Mouse (Mus musculus): ENCODE measurements around the gene Taz. TPM values are rescaled to one million over a fixed set of nuclear protein-coding genes. Genes with fewer than 3 reads are reported as not detected.

Gene Taz
- polyA plus RNA-seq, 1 experiment, result not detected

DNA sequence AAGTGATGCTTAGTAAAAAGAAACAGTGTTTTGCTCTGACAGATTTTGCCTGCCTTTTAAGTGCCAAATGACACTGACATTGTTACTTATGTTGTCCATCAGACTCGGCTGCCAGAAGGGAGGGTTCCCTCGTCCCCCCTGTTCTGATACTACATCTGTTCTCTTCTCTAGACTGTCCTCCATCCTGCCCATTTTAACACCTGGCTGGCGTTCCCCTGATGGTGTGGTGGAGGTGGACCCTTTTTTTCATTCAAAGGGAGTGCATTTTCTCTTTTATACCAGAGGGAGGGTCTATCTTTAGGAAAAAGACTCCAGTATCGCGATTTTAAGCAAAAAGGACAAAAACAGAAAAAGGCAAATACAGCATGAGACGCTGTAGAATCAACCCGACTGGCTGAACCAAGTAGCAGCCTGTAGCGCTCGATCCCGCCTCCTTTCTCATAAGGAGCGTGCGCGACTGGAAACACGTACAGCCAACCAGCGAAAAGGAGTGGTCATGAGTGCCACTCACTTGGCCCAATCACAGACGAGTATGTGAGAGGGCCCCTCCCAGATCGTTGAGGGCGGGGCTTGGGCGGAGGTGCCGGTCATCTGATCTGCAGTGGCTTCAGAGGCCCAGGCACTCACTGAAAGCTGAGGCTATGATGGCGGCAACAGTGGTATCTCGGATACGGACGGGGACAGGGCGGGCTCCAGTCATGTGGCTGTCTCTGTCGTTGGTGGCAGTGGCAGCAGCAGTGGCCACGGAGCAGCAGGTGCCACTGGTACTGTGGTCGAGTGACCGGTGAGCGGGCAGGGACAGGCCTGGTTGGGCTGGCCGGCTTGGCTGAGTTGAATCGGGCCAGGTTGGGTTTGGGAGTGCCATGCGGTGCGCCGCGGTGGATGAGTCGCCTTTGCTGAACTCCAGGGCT lies 15.1 kb downstream of the Taz start, which contains the start of gene Atp6ap1:
TSS of gene Atp6ap1 (plus strand) at position 560 of the 911 bp plus-strand sequence.
- WGBS, result 12% methylated on average over 36 of the region's 37 CpGs
- H3K4me1 ChIP-seq (ENCODE audit: control insufficient read depth, insufficient read depth, low read length), result no peaks in the 10 kb centered on the region
- peak within 1 kb of the TSS; percentile 77 for H3K4me3 ChIP-seq (ENCODE audit: insufficient read depth, low read depth, low read length)
- peak; percentile 59; the same call in 1 of the 2 replicates for TF ChIP-seq POLR2A (IDR thresholded peaks at IDR 0.05; ENCODE audit: insufficient read depth, low read depth, low read length)
- no peak for TF ChIP-seq CTCF (IDR thresholded peaks at IDR 0.05; ENCODE audit: insufficient read depth, low read depth, low read length)
- H3K27ac ChIP-seq (ENCODE audit: insufficient read depth, low read depth, low read length), result peak within 1 kb of the TSS; percentile 62; the same call in 1 of the 2 replicates

DNA sequence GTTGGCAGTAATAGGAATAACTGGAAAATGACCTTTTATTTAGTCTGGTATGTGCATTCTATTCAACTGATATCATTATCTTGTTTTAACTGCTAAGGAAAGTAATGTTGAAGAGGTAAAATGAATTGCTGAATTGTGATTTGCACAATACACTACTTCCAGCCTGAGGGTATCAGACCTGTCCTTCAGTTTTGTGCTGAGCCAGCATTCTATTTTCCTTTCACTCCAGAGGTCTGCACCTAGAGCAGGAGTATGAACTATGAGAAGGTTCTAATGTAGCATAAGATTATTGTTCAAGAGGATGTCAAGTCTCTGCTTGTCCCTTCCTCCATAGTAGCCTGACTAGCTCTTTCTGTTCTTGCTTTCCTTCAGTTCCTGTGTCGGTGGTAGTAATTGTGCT lies 16.6 kb downstream of the Taz start:
- Histone ChIP-seq H3K4me1 (ENCODE audit: control insufficient read depth, insufficient read depth, low read length) (no peaks in the 10 kb centered on the region), H3K27ac (ENCODE audit: insufficient read depth, low read depth, low read length) (no peak overlapping the region), H3K4me3 (ENCODE audit: insufficient read depth, low read depth, low read length) (no peak overlapping the region)
- WGBS, result 76% methylated on average over 1 of the region's 1 CpGs
- TF ChIP-seq CTCF (IDR thresholded peaks at IDR 0.05; ENCODE audit: insufficient read depth, low read depth, low read length), result no peak
- TF ChIP-seq POLR2A (IDR thresholded peaks at IDR 0.05; ENCODE audit: insufficient read depth, low read depth, low read length), result no peak

DNA sequence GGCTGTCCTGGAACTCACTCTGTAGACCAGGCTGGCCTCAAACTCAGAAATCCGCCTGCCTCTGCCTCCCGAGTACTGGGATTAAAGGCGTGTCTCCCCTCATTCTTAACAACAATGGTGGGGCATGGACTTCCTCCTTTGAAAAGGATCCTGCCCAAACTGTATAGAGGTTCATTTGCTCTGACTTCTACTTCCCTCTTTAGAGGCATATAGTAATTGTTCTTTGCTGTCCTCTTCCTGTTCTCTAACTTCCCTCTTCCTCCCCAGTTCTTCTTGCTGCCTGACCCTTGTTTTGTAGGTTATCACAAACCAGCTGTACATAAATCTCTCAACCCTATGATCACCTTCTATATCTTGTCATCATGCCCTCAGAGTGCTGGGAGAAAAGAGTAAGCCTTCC lies 18.0 kb downstream of the Taz start:
- Histone ChIP-seq H3K4me1 (ENCODE audit: control insufficient read depth, insufficient read depth, low read length) (no peaks in the 10 kb centered on the region), H3K27ac (ENCODE audit: insufficient read depth, low read depth, low read length) (no peak overlapping the region), H3K4me3 (ENCODE audit: insufficient read depth, low read depth, low read length) (no peak overlapping the region)
- TF ChIP-seq POLR2A (IDR thresholded peaks at IDR 0.05; ENCODE audit: insufficient read depth, low read depth, low read length) (no peak), CTCF (IDR thresholded peaks at IDR 0.05; ENCODE audit: insufficient read depth, low read depth, low read length) (no peak)
- 80% methylated on average over 3 of the region's 3 CpGs for WGBS

DNA sequence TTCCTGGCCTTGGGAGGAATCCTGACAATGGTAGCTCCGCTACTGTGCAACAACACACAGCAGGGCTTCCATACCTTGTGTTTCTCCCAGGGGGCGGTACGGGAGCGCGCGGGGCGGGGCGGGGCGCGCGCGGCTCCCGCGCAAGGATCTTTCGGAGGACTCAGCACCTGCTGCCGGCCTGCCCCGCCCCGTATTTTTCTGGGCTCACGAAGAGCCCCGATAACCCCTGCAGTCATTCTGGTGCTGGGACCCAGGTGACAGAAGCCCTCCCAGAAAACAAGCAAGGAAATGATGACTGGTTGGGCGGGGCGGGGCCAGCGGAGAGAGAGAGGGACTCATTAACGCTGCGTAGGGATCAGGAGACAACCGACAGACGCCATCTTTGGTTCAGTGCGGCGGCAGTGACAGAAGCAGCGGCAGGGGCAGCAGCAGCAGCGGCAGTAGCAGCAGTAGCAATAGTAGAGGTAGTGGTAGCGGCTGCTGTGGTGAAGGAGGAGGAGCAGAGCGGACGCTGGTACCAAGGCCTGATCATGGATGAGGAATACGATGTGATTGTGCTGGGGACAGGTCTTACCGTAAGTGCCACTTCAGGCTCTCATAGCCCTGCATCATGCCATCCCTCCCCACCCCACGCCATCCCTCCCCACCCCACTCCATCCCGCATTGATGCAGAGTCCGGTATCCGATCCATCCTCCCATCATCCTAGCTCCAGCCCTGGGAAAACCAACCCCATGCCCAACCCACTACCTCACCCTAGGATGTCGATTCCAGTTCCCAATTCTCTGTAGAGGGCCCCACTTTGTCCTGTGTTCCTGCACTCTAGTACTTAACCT lies 23.4 kb downstream of the Taz start, which contains the start of gene Gdi1:
TSS of gene Gdi1 (plus strand) at position 132 of the 834 bp plus-strand sequence.
- TF ChIP-seq POLR2A (IDR thresholded peaks at IDR 0.05; ENCODE audit: insufficient read depth, low read depth, low read length), result peak; percentile 81
- TF ChIP-seq CTCF (IDR thresholded peaks at IDR 0.05; ENCODE audit: insufficient read depth, low read depth, low read length), result no peak
- H3K27ac ChIP-seq (ENCODE audit: insufficient read depth, low read depth, low read length), result peak within 1 kb of the TSS; percentile 100
- peak within 1 kb of the TSS; percentile 85 for H3K4me3 ChIP-seq (ENCODE audit: insufficient read depth, low read depth, low read length)
- peaks cover 5% of the 10 kb centered on the region; the same call in 1 of the 2 replicates for H3K4me1 ChIP-seq (ENCODE audit: control insufficient read depth, insufficient read depth, low read length)
- WGBS, result 18% methylated on average over 37 of the region's 41 CpGs

DNA sequence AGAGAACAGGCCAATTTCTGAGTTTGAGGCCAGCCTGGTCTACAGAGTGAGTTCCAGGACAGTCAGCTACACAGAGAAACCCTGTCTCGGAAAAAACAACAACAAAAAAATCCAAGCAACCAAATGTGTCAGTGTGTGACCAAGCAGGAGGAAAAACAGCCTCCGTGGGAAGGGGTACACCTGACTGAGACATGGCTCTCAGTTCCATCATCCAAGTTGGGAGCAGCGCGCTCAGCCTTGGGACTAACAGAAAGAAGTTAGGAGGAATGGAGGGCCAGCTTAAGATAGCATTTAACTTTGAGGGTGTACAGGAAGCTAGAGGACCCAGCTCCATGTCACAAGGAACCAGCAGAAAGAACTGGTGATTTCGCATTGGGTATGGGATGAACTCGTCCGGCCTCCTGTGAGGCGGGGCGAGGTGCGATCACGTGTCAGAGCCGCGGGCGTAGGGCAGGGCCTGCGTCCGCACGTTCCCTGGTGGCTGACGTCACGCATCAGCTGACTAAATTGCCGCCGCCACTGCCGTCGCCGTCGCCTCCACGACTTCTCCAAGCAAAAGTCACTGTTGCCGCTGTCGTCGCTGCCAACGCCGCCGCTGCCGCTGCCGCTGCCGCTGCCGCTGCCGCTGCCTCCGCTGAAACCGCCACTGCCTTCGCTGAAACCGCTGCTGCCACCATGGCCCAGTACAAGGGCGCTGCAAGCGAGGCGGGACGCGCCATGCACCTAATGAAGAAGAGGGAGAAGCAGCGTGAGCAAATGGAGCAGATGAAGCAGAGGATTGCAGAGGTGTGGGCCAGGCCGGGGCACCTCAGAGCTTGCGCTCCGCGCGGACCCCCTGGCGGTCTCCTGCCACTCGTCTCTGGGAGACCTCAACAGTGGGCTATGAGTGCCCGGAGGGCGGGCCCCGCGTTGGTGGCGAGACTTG lies 31.1 kb downstream of the Taz start, which contains the start of gene Fam50a:
TSS of gene Fam50a (plus strand) at position 494 of the 925 bp plus-strand sequence.
- 22% methylated on average over 59 of the region's 59 CpGs for WGBS

DNA sequence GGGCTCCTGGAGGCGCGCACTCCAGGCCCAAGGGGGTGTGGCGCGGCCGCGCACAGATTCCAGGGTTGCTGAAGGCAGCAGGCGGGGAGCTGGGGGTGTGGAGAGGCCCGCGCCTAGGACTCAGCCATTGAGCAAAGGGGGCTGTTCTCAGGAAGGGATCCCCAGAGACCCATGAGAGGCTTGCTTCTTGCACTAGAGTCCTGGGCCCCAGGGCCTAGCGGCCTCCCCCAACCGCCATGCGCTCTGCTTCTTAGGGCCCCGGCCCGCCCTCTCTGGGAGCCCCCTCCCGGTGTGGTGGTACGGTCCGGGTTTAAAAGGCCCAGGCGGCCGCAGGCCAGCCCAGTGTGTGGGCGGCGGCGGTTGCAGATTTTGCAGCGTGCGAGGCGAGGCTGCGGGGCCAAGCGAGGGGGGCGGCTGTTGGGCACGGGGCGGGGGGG lies 47.0 kb downstream of the Taz start, which contains the start of gene Plxna3:
TSS of gene Plxna3 (plus strand) at position 342 of the 437 bp plus-strand sequence.
- peak within 1 kb of the TSS; percentile 59 for H3K4me3 ChIP-seq (ENCODE audit: insufficient read depth, low read depth, low read length)
- peaks cover 22% of the 10 kb centered on the region for H3K4me1 ChIP-seq (ENCODE audit: control insufficient read depth, insufficient read depth, low read length)
- H3K27ac ChIP-seq (ENCODE audit: insufficient read depth, low read depth, low read length), result 0 out of 2 replicates have a peak within 1 kb of the TSS, but pooled peaks have one; percentile 10
- TF ChIP-seq CTCF (IDR thresholded peaks at IDR 0.05; ENCODE audit: insufficient read depth, low read depth, low read length) (no peak), POLR2A (IDR thresholded peaks at IDR 0.05; ENCODE audit: insufficient read depth, low read depth, low read length) (peak; percentile 57)
- 8% methylated on average over 28 of the region's 30 CpGs for WGBS

More for the DNA sequence above, 31.1 kb downstream of the Taz start, which contains the start of gene Fam50a:
- H3K27ac ChIP-seq (ENCODE audit: insufficient read depth, low read depth, low read length), result peak within 1 kb of the TSS; percentile 92
- peak within 1 kb of the TSS; percentile 92 for H3K4me3 ChIP-seq (ENCODE audit: insufficient read depth, low read depth, low read length)
- TF ChIP-seq CTCF (IDR thresholded peaks at IDR 0.05; ENCODE audit: insufficient read depth, low read depth, low read length) (no peak), POLR2A (IDR thresholded peaks at IDR 0.05; ENCODE audit: insufficient read depth, low read depth, low read length) (peak; percentile 53; the same call in 1 of the 2 replicates)
- peaks cover 7% of the 10 kb centered on the region; the same call in 1 of the 2 replicates for H3K4me1 ChIP-seq (ENCODE audit: control insufficient read depth, insufficient read depth, low read length)

DNA sequence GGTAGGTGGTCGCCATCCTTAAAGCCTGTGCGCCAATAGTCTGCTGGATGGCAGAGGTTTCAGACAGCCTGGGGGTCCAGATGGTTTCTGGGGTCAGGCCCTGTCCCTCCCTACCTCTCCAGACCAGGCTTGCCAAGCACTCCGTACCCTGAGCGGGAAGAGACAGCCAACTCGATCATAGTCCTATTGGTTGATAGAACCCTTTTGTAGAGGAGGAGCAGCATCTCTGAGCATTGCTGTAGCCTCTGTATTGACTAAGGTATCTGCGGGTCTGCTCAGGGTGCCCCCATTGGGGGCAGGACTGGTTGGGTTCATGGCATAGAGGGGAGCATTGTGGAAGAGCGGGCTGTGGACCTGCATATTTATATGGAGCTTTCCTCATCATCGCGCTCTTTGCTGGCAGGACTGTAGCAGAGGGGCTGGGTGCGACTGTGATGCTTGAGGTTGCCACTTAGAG lies 47.5 kb downstream of the Taz start:
- Histone ChIP-seq H3K27ac (ENCODE audit: insufficient read depth, low read depth, low read length) (0 out of 2 replicates have a peak overlapping the region, but pooled peaks have one; percentile 10), H3K4me3 (ENCODE audit: insufficient read depth, low read depth, low read length) (peak overlapping the region; percentile 59), H3K4me1 (ENCODE audit: control insufficient read depth, insufficient read depth, low read length) (peaks cover 22% of the 10 kb centered on the region)
- TF ChIP-seq CTCF (IDR thresholded peaks at IDR 0.05; ENCODE audit: insufficient read depth, low read depth, low read length) (no peak), POLR2A (IDR thresholded peaks at IDR 0.05; ENCODE audit: insufficient read depth, low read depth, low read length) (no peak)
- WGBS, result 27% methylated on average over 10 of the region's 10 CpGs

Data from olfactory bulb, adult 2 months (tissue).